Mouse (Mus musculus): Measurements from ENCODE around the gene Arrb1. TPM values are rescaled to one million over a fixed set of nuclear protein-coding genes. Genes with fewer than 3 reads are reported as not detected.
"Not testable (repeated sequence)": the region's sequence is repeated elsewhere in the genome, so short reads cannot be mapped to it uniquely, and the experiment has no call there.

Gene Arrb1
- 9.8 and 10.1 TPM in 2 replicates for polyA plus RNA-seq (2016; fragmentation: Nextera tagmentation; extraction: Ambion mirVana)

DNA sequence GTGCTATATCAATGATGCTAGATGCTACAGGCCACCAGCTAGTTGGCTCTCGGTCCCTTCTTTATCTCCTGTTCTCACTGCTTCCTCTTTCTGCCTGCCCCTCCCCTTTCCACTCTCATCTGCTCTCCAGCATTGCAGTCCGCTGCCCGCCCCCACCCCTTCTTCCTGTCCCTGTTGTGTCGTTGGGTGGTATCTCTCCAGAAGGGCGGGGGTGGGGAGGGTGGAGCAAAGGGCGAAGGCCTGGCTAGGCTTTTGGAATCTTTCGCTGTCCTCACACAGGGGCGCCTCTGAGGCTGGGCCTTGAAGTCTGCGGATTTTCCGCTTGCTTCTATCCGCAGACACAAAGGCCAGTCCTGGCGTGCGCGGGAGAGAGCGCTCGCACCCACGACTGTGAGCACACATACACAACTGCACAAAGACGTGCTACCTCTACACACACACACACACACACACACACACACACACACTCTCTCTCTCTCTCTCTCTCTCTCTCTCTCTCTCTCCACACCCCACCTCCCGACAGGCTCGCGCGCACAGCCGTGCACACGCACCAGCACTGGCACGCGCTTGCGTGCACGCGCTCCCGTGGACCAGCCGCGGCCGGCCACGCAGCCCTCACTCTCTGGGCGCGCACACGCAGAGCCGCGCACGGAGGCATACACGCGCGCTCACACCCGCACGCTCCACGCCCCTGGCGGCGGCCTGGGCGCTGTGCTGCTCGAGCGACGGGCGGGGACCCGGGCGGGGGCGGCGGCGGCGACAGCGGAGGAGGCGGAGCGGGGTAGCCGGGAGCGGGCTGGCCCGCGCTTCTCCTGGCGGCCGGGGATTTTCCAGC lies at the start of gene Arrb1:
Gene Arrb1 (plus strand): TSS at position 566 of the 835 bp plus-strand sequence.
- H3K27me3 ChIP-seq (ENCODE audit: low read depth, poor library complexity, severe bottlenecking): peaks cover 24% of the 10 kb centered on the region
- DNase-seq (ENCODE audit: low spot score): peak; percentile 82
- WGBS: under 1% methylated on average over 68 of the region's 68 CpGs
- H3K4me1 ChIP-seq: peaks cover 66% of the 10 kb centered on the region
- no peaks in the 10 kb centered on the region for H3K36me3 ChIP-seq
- peak within 1 kb of the TSS; percentile 94 for H3K27ac ChIP-seq (replicated peaks)
- H3K4me3 ChIP-seq: peak within 1 kb of the TSS; percentile 80
- H3K9me3 ChIP-seq (replicated peaks): no peaks in the 10 kb centered on the region

DNA sequence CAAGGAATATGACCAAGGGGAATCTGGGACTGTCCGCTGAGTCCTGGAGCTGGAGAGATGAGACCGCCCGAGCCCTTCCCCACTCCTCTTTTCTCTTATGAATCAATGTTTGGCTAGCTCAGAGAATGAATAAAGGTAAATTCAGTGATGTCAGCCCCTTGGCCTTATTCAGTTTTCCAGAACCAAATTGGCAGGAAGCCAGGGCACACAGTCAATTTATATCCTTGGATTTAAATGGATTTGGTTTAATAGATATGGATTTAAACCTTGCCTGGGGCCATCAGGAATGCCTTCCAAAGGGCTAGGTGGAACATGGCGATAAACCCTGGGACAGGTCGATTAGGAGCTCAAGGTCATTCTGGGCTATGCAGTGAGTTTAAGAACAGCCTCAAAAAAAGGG lies 45.6 kb upstream of the Arrb1 start:
- H3K4me1 ChIP-seq: no peaks in the 10 kb centered on the region
- WGBS: 88% methylated on average over 5 of the region's 5 CpGs
- H3K9me3 ChIP-seq (replicated peaks): peaks cover 13% of the 10 kb centered on the region; the same call in 1 of the 2 replicates
- H3K27me3 ChIP-seq (ENCODE audit: low read depth, poor library complexity, severe bottlenecking): no peaks in the 10 kb centered on the region
- DNase-seq (ENCODE audit: low spot score): no peak
- no peak overlapping the region for H3K4me3 ChIP-seq
- no peaks in the 10 kb centered on the region for H3K36me3 ChIP-seq
- H3K27ac ChIP-seq (replicated peaks): no peak overlapping the region

DNA sequence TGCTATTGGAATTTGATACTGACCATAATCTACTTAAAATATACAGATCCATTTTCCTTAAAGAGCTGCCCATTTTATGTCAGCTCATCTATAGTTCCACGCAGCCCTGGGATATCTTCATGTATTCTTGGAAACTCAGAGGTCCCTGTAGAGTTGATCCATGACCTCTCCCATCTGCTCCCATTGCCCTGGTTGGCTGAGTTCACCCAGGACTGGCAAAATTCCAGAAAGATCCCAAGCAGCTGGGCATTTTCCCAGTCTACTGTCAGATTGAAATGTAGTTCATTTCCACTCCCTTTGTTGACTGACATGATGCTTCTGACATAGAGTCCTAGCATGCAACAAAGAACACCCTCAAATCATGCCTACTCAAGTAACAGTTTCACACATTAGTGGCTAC lies 36.1 kb upstream of the Arrb1 start:
- no peaks in the 10 kb centered on the region for H3K27me3 ChIP-seq (ENCODE audit: low read depth, poor library complexity, severe bottlenecking)
- WGBS: 82% methylated on average over 1 of the region's 1 CpGs
- no peak for DNase-seq (ENCODE audit: low spot score)
- no peaks in the 10 kb centered on the region for H3K4me1 ChIP-seq
- H3K27ac ChIP-seq (replicated peaks): no peak overlapping the region
- H3K9me3 ChIP-seq (replicated peaks): no peaks in the 10 kb centered on the region
- H3K36me3 ChIP-seq: no peaks in the 10 kb centered on the region
- H3K4me3 ChIP-seq: no peak overlapping the region

DNA sequence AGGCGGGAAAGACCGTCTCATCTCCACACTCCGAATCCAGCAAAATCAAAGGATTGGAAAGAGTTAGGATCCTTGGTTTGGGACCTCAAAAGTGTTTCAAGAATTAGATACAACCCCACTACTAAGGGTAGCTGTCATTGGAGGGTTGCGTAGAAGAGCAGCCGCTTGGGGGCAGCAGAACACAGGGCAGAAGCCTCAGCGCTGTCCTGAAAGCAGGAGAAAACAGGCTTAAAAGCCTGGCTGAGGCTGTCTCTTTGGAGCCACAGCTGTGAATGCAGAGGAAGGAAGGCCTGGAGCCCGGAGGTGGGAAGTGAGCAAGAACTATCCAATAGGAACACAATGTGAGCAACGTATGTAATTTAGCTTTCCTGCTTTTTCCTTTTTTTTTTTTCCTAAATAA lies 35.1 kb upstream of the Arrb1 start:
- H3K36me3 ChIP-seq: no peaks in the 10 kb centered on the region
- no peaks in the 10 kb centered on the region for H3K27me3 ChIP-seq (ENCODE audit: low read depth, poor library complexity, severe bottlenecking)
- no peak overlapping the region for H3K4me3 ChIP-seq
- H3K9me3 ChIP-seq (replicated peaks): no peaks in the 10 kb centered on the region
- WGBS: 4% methylated on average over 8 of the region's 8 CpGs
- no peaks in the 10 kb centered on the region for H3K4me1 ChIP-seq
- DNase-seq (ENCODE audit: low spot score): peak; percentile 81
- no peak overlapping the region for H3K27ac ChIP-seq (replicated peaks)

DNA sequence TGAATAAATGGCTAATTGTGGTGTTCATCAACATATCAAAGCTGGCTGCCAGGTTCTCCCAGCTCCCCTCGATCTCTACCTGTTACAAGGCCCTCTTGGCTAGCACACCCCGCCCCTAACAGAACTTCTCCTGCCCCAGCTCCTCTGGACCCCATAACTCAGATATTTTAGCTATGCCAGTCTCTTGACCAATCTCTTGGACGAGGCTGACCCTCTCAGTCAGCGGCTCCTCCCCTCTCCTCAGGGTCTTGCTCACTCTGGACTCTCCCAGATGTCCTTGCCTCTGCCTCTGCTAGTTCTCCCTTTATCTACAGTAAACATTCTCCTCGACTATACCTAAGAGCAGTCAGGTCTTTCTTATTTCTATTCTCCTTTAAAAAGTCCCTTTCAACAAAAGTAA lies 34.6 kb upstream of the Arrb1 start:
- Histone ChIP-seq H3K4me3 (no peak overlapping the region), H3K27ac (replicated peaks) (no peak overlapping the region), H3K9me3 (replicated peaks) (no peaks in the 10 kb centered on the region), H3K27me3 (ENCODE audit: low read depth, poor library complexity, severe bottlenecking) (no peaks in the 10 kb centered on the region), H3K36me3 (no peaks in the 10 kb centered on the region), H3K4me1 (no peaks in the 10 kb centered on the region)
- WGBS: 38% methylated on average over 5 of the region's 5 CpGs
- DNase-seq (ENCODE audit: low spot score): no peak

DNA sequence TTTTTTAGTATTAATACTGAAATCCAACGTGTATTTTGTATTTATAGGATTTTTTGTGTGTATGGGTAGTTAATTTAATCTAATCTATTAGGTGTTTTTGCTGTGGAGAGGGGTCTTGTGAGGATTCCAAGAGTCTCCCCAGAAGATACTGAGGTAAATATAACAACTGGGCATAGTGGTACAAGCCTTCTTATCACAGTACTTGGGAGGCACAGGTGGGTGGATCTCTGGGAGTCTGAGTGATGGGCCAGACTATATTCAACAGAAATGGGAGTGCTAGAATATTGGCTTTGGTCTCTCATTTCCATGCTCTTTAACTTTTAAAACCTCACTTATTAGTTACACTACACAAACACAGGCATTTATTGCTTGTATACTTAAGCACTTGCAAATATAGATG lies 34.1 kb upstream of the Arrb1 start:
- H3K27ac ChIP-seq (replicated peaks): no peak overlapping the region
- no peaks in the 10 kb centered on the region for H3K4me1 ChIP-seq
- H3K9me3 ChIP-seq (replicated peaks): no peaks in the 10 kb centered on the region
- H3K36me3 ChIP-seq: no peaks in the 10 kb centered on the region
- 64% methylated on average over 1 of the region's 1 CpGs for WGBS
- no peaks in the 10 kb centered on the region for H3K27me3 ChIP-seq (ENCODE audit: low read depth, poor library complexity, severe bottlenecking)
- DNase-seq (ENCODE audit: low spot score): no peak
- no peak overlapping the region for H3K4me3 ChIP-seq

DNA sequence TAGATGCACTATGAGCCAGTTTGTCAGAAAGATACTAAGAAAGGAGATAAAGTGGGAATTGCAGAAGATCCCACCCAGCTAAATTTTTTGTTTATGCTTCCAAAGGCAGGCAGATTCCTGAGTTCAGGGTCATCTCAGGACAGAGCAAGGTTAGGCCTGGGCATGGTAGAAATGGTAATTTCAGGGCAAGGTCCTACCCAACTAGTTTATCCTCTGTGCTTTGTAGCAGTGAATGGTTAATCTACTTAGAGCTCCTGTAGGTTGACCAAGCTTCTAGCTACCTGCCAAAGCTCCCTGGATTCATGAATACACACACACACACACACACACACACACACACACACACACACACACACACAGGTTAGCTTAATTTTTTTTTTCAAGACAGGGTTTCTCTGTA lies 30.7 kb upstream of the Arrb1 start:
- DNase-seq (ENCODE audit: low spot score): no peak
- Histone ChIP-seq H3K4me3 (no peak overlapping the region), H3K27ac (replicated peaks) (no peak overlapping the region), H3K36me3 (no peaks in the 10 kb centered on the region), H3K9me3 (replicated peaks) (no peaks in the 10 kb centered on the region), H3K4me1 (no peaks in the 10 kb centered on the region), H3K27me3 (ENCODE audit: low read depth, poor library complexity, severe bottlenecking) (no peaks in the 10 kb centered on the region)

DNA sequence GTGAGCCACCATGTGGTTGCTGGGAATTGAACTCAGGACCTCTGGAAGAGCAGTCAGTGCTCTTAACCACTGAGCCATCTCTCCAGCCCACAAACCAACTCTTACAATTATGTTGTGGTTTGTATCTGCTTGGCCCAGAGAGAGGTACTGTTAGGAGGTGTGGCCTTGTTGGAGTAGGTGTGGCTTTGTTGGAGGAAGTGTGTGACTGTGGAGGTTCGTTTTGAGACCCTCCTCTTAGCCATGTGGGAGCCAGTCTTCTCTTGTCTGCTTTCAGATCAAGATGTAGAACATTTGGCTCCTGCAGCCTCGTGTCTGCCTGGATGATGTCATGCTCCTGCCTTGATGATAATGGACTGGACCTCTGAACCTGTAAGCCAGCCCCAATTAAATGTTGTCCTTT lies 27.1 kb upstream of the Arrb1 start:
- H3K27me3 ChIP-seq (ENCODE audit: low read depth, poor library complexity, severe bottlenecking); DNase-seq (ENCODE audit: low spot score); H3K36me3 ChIP-seq; H3K4me1 ChIP-seq; H3K9me3 ChIP-seq (replicated peaks); H3K4me3 ChIP-seq; H3K27ac ChIP-seq (replicated peaks): not testable (repeated sequence)
- WGBS: 45% methylated on average over 2 of the region's 2 CpGs

DNA sequence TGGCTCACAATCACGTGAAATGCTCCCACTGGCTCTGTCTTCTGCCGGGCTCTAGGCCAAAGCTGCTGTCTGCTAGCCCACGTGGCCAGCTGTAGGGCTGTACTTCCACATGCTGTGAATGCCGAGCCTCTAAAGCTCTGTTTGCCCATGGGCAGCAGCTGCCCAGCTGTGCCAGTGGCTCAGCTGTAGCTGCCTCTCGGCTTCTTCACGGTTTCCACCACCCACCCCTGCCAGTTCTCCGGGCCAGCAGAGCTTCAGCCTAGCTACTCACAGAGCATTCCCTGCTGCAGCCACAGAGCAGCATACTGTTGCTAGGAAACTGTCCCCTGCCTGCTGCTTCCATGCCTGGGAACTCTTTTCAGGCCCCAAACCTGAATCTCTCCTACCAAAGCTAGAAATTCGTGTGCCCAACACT lies 25.2 kb upstream of the Arrb1 start:
- Histone ChIP-seq H3K4me3 (peak overlapping the region; percentile 29; the same call in 1 of the 2 replicates), H3K9me3 (replicated peaks) (no peaks in the 10 kb centered on the region), H3K27me3 (ENCODE audit: low read depth, poor library complexity, severe bottlenecking) (no peaks in the 10 kb centered on the region), H3K27ac (replicated peaks) (peak overlapping the region; percentile 63; the same call in 1 of the 2 replicates), H3K4me1 (peaks cover 10% of the 10 kb centered on the region), H3K36me3 (no peaks in the 10 kb centered on the region)
- WGBS: 10% methylated on average over 8 of the region's 8 CpGs
- DNase-seq (ENCODE audit: low spot score): peak; percentile 44

DNA sequence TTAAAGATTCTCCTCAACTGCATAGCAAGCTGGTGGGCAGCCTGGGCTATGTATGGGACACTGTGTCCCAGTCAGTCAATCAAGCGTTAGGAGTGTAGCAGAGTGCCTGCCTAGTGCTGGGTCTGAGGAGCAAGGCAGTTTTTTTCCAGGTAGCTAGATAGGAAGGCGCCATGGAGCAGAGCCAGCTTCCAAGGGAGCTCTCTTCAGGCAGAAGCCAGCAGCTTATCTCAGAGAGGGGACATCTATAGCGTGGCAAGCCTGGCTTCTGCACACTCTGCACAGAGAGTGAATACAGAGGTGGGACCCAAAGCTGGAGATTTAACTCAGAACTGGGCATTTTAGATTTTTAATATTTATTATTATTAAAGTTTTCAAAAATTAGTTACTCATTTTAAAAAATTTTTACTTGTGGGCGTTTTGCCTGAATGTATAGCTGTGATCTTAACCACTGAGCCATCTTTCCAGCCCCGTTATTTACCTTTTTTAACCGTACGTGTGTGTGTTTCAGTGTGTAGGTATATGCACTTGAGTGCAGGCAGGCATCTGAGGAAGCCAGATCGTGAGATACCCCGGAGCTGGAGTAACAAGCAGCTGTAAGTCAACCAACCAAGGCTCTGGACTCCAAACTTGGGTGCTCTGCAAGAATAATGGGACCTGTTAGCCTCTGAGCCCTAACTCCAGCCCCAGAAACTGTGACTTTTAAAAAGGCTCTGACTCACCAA lies 19.0 kb upstream of the Arrb1 start:
- Histone ChIP-seq H3K4me1 (no peaks in the 10 kb centered on the region), H3K27me3 (ENCODE audit: low read depth, poor library complexity, severe bottlenecking) (no peaks in the 10 kb centered on the region), H3K36me3 (no peaks in the 10 kb centered on the region), H3K4me3 (no peak overlapping the region), H3K27ac (replicated peaks) (no peak overlapping the region), H3K9me3 (replicated peaks) (no peaks in the 10 kb centered on the region)
- 87% methylated on average over 9 of the region's 9 CpGs for WGBS
- DNase-seq (ENCODE audit: low spot score): no peak

DNA sequence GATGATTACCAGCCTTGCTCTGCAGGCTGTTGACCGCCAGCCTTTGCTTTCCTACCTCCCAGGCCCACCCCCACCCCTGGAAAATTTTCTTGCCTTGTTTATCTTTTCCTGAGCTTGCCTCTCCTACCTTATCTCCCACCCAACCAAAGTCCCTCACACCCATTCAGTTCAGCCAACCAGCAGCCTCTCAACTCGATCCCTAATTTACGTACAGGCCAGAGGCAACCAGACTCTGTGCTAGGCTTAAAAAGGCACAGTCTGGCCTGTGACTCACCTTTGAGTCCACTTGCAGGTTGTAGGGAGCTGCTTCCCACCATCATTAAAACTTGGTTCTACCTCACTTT lies 18.5 kb upstream of the Arrb1 start:
- 80% methylated on average over 3 of the region's 3 CpGs for WGBS

DNA sequence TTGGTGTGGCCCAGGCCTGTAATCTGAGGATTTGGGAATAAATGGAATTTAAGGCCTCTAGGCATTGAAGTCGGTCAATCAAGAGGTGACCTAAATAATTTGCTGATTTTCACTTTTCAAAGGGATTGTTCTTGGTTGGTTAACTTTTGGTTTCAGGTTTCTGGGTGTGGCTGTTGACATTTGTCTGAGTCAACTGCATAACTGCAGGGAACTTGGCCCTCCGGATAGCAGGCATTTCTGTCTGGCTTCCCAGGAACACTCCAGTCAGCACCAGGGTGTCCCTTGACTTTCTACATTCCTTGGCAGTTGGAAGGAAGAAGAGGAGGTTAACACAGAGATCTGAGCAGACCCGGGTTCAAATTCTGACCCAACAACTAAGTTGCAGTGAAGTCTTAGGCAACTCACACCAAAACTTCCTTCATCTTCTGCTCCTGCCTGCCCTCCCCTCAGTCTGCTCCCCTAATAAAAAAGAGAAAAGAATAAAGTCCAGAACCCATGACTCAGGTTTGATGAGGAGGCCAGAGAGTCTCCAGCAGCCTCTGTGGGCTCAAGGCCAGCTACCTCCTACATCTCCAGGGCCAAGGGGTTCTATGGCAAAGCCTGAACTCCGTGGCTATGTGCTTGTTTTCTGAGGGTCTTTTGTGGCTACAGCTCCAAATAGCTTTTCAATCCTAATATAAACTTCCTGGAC lies 16.2 kb upstream of the Arrb1 start:
- Histone ChIP-seq H3K4me1 (no peaks in the 10 kb centered on the region), H3K4me3 (no peak overlapping the region), H3K36me3 (no peaks in the 10 kb centered on the region), H3K9me3 (replicated peaks) (no peaks in the 10 kb centered on the region), H3K27ac (replicated peaks) (no peak overlapping the region), H3K27me3 (ENCODE audit: low read depth, poor library complexity, severe bottlenecking) (no peaks in the 10 kb centered on the region)
- DNase-seq (ENCODE audit: low spot score): no peak
- 79% methylated on average over 4 of the region's 4 CpGs for WGBS

More for the DNA sequence above, 18.5 kb upstream of the Arrb1 start:
- H3K4me3 ChIP-seq: no peak overlapping the region
- no peaks in the 10 kb centered on the region for H3K27me3 ChIP-seq (ENCODE audit: low read depth, poor library complexity, severe bottlenecking)
- H3K4me1 ChIP-seq: no peaks in the 10 kb centered on the region
- no peaks in the 10 kb centered on the region for H3K9me3 ChIP-seq (replicated peaks)
- DNase-seq (ENCODE audit: low spot score): no peak
- no peak overlapping the region for H3K27ac ChIP-seq (replicated peaks)
- H3K36me3 ChIP-seq: no peaks in the 10 kb centered on the region

DNA sequence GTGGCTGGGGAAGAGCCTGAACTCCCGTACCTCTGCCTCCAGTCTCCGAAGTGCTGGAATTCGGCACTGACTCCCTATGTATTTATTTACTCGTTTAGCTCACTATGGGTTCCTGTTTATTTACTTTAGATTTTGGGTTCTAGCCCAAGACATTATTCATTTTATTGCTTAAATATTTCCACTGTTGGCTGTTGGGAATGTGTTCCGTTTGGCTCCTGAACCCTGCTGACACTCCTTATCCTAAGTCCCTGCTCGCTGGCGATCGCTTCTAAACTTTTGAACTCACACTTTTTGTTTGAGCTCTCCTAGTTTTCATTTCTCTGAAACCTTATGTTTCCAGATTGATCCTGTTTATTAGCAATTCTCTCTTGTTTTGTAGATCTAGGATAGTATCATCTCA lies 12.1 kb upstream of the Arrb1 start:
- H3K27me3 ChIP-seq (ENCODE audit: low read depth, poor library complexity, severe bottlenecking): no peaks in the 10 kb centered on the region
- no peaks in the 10 kb centered on the region for H3K9me3 ChIP-seq (replicated peaks)
- WGBS: 74% methylated on average over 8 of the region's 8 CpGs
- H3K4me1 ChIP-seq: no peaks in the 10 kb centered on the region
- no peak overlapping the region for H3K4me3 ChIP-seq
- H3K27ac ChIP-seq (replicated peaks): no peak overlapping the region
- H3K36me3 ChIP-seq: no peaks in the 10 kb centered on the region
- DNase-seq (ENCODE audit: low spot score): no peak
